Mouse (Mus musculus) cerebellum, postnatal 4 days (tissue): ENCODE results near the gene Gnl1.
"Not testable (repeated sequence)": the region's sequence is repeated elsewhere in the genome, so short reads cannot be mapped to it uniquely, and the experiment has no call there.

Experiments
- DNase-seq, 2 experiments: peaks; one replicate each; pipeline ENCODE4 v3.0.0; 2022; ENCODE audit warnings: low spot score in 2 of 2, mixed read lengths in 1 of 2

Gene Gnl1

DNA sequence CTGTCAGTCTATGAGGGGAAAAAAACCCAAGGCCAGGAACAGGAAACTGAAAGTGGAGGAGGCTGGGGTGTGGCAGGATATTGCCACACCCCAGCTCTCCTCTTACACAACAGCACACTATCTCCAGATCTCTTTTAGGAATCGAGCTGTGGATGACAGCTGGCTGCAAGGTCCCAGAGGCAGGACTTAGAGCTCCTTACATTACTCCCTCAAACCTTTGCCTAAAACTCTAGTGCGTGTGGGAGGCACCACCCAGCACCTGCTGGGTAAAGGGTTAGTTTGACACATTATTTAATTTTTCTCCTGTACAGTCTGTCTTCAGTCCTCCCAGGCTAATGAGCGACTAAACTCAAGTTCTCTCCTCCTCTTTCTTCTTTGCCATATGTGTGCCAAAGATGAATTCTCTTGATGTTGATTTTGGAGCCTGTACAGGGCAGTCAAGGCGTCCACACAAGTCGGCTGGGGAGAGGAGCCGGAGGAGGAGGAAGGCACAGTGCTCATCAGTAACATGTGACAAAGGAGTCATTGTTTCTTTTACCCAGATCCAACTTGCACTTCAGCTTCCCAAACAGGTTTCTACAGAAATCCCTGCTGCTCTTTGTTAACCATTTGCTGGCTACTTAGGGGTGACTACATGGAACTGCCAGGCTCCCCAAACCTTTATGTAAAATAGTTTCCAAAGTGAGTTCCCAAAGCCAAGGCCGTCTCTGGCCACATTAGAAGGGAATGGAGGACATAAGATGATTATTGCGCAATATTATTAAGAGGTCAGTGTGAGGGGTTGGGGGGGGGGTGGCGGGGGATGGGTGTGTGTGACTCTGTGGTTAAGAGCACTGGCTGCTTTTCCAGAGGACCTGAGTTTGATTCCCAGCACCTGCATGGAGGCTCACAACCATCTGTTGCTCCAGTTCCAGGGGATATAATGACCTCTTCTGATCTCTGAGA lies 44.3 kb downstream of the Gnl1 start:
- no peak for DNase-seq

DNA sequence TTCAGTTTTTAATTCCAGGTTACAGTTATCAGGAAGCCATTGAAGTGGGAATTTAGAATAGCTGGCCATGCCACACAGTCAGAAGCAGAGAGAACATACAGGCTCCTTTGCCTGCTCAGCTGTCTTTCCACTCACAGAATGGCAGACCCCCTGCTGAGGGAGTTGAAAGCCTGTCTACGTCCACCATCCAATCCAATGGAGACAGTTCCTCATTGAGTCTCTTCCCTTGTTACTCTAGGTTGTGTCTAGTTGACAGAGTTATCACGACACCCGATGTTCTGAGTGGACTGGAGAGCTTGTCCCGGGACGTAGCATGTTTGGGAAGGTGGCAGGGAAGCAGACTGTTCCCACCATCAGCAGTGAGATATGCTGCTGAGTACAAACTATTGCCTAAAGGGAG lies 45.5 kb downstream of the Gnl1 start:
- DNase-seq, result no peak

DNA sequence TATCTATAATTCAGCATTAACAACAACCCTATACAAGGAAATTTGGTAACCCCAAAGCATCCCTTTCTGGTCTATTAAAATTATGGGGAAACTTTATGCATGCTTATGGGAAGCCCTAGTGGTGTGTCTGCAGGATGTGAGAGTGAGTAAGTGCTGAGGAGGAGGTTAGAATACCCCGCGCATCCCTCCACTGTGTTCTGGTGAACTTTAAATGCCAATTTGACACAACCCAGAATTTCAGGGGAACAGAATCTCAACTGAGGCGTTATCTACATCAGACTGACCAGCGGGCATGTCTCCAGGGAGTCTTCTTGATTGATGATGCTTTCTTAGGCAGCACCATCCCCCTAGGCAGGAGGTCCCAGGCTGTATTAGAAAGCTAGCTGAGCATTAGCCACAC lies 46.2 kb downstream of the Gnl1 start:
- DNase-seq, result no peak

DNA sequence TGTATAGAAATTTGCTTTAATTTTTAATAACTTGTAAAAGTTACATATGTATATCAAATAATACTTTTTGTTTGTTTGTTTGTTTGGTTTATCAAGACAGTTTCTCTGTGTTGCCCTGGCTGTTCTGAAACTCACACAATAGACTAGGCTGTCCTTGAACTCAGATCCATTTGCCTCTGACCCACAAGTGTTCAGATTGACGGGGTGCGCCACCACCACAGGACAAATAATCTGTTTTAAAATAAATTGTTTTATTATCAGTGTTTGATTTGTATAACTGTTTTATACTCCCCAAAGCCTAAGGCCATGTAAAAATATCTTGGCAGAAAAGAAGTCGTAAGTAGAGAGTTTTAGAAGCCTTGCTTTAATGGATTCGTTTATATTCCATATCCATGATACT lies 48.0 kb downstream of the Gnl1 start:
- DNase-seq, result no peak

DNA sequence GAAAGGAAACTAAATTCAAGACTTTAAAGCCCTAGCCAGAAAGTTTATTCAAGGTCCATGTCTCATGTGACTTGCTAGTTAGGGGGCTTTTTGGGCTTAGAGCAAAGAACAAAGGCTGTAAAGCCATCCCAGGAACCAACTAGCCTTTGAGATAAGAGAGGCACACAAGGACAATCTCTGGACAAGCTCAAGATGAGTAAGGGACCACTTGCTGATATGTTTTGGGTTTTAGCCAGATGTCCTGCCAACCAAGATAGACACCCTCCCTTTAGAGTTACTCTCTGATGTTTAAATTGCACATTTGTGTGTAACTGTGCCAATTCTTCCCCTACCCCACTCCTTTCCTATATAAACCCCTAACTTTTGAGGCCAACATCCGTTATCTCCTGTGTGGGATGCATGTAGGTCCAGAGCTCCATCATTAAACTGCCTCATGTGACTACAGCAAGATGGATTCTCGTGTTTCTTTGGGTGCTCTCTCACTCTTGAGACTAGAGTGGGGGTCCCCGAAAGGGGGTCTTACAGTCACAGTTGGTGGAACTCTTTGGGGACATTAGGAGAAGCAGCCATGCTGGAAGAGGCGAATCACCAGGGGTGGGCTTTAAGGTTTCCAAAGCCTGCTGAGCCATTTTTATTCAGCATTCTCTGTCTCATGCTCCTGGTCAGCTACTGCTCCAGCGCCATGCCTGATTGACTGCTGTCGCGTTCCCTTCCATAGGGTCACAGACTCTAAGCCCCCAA lies 49.4 kb downstream of the Gnl1 start:
- DNase-seq, result no peak

DNA sequence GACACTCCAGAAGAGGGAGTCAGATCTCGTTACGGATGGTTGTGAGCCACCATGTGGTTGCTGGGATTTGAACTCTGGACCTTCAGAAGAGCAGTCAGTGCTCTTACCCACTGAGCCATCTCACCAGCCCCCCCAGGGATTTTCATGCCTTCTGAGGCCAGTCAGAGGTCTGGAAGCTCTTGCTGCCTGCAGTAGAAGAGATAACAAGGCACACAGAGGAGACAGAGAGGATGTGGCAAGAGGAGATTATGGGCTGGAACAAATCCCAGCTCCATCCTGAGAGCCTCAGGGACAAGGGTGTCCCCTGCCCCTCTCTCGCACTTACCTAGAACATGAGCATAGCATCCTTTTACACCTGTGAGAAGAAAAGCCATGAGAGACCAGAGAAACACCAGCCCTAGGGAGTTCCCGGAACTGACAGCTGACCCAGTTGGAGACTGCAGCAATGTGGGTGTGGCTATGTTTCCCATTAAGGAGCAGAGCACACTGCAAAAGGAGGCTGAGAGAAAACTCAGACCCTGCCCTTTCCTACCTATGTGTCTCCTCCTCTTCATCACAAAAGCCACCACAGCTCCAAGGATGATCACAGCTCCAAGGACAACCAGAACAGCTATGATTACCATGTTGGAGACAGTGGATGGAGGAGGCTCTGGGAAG lies 50.5 kb downstream of the Gnl1 start:
- not testable (repeated sequence) for DNase-seq

DNA sequence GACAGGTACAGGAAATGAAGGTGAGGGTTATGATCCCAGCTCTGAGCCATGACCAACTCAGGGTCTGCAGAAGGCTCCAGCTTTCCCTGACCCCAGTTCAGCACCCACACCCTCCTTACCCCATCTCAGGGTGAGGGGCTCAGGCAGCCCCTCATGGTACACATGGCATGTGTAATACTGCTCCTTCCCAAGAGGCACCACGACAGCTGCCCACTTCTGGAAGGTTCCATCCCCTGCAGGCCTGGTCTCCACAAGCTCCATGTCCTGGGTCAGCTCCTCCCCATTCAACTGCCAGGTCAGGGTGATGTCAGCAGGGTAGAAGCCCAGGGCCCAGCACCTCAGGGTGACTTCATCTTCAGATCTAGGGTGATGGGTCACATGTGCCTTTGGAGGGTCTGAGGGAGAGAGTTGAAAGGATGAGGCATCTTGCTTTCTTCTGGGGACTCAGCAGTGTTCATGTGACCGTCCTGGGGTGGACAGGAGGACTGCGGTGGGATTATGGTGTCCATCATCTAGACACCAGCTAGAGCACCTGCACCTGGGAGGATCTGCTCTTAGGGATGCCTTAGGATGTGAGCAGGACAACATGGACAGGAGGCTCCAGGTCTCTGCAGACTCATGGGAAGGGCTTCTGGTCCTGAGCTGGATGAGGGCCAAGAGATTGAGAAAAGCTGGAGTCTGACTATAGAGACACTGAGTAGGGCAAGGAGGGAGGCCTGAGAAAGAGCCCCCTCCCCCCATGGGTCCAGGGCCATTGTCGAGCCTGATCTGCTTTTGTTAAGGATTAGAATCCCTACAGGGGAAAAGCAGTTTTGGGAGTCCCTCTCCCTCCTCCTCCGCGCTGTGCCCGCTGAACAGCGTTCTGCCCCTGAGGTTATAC lies 51.3 kb downstream of the Gnl1 start:
- not testable (repeated sequence) for DNase-seq

DNA sequence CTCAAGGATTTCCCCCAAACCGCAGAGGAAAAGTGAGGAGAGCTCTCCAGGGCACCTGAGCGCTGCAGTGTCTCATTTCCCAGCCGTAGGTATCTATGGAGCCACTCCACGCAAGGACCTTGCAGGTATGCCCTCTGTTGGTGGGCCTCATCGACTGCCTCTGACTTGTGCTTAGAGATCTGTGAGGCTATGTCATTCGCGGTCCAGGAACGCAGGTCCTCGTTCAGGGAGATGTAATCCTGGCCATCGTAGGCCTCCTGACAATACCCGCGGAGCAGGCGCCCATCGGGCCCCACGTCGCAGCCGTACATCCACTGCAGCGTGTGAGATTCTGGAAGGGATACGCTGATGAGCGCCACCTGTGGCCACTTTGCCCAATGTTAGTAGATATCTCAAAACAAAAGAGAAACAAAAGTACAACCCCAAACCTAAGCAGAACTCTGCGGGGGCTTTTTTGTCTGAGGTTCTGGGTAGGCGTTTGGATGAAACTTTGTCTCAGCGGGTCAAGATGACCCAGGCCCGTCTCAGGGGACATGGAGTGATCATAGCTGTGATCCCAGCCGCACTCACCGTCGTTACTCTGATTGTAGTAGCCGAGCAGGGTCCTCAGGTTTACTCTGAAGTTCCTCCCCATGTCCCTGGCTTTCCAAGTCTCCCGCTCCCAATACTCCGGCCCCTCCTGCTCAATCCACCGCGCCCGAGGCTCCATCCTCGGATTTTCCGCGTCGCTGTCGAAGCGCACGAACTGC lies 52.1 kb downstream of the Gnl1 start:
- DNase-seq, result peak in 1 of 2 experiments; percentile 32

DNA sequence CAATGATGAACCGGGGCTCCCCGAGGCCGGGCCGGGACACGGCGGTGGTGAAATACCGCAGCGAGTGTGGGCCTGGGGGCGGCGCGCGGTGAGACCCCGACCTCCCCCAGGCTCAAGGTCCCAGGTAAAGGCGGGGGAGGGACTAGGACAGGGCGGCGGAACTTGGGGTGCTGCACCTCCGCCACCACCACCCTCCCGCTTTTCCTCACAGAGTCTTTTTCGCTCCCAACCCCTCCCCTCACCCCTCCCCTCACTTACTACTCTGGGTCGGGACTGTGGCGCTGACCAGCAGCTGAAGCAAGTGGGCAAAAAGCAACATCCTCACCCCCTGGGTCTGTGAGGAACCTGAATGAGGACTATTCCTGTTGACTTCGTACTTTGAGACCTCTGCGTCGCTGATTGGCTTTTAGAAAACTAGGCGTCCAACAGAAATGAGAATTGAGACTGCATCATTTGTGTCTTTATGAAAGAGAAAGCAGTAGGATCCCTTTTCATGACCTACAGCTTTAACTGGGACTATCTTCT lies 52.8 kb downstream of the Gnl1 start, which contains the start of gene H2-T23:
Gene H2-T23 (minus strand): TSS at position 505 of the 525 bp plus-strand sequence.
- peak in 1 of 2 experiments; percentile 17 for DNase-seq

DNA sequence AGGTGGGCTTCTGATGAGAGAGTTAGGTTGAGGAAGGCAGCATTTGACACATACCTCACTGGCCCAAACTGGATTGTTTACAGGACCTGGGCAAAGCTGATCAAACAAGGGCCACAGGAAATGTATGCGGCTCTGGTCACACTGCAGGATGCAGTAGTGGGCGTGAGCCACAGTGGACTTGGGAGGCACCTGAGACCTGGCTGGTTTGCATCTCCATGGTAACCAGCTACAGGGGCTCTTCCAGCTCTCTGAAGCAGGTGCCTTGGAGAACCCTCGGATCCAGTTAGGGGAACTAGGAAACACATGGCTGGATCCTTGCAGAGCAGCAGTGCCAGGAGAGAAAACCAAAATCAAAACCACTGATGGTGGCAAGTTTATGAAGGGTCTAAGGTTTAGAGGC lies 54.9 kb downstream of the Gnl1 start:
- not testable (repeated sequence) for DNase-seq

DNA sequence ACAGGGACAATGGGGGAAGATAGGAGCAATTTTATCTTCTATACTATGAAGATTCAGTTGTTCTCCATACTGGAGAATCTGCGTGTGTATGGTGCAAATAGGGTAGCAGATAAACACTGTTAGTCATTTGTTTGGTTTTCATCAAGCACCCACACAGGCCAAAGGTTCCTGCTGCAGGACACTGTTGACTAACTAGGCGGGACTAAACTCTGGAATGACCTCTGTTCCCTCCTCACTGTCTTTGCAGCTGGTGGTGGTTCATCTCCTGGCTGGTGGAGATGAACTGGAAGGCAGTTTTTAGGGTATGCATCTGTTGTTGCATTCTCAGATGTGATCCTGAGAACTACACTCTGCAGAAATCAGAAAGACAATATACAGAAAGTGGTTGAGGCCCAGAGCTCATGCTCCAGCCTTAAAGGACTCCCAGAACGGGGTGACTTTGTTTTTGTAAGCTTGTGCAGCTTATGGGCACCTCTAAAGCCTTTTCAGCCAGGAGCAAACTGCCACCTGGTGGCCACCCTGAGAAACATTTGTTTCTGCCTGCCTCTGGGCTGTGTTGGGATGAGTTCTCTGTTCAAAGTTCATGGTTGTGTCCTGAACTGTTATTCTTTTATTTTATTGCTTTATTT lies 55.5 kb downstream of the Gnl1 start:
- DNase-seq, result peak; percentile 36 to 42

DNA sequence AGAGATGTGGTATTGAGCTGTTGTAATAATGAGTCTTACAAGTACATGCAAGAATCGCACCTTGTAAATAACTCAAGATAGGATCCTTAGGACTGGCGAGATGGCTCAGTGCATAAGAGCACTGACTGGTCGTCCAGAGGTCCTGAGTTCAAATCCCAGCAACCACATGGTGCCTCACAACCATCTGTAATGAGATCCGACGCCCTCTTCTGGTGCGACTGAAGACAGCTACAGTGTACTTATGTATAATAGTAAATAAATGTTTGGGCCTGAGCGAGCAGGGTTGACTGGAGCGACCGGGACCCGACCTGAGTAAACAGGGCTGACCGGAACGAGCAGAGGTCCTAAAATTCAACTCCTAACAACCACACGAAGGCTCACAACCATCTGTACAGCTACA lies 56.5 kb downstream of the Gnl1 start:
- not testable (repeated sequence) for DNase-seq
